Mouse (Mus musculus) neural tube, embryonic 12.5 days (tissue): ENCODE measurements at regions not wholly inside any gene's neighbourhood (a gene's known extent, or its start where the extent isn't known, plus 50 kb on each side); places are given as distances from the start of the nearest gene placed in this dataset.

Source experiments
- ATAC-seq: fragments of 200-750 bp; cut with Nextera tagmentation; 2 replicates; pipeline ENCODE4 v1.8.0; 2017; ENCODE audit warnings: low read depth, mild to moderate bottlenecking, moderate TSS enrichment, moderate library complexity; ENCODE audit not compliant: low FRiP score
- H3K27ac ChIP-seq: fragments of 300-500 bp; sonication (generic); 2 replicates; pipeline ENCODE4 v1.5.1; 2016
- H3K27me3 ChIP-seq: fragments of 300-500 bp; sonication (generic); replicated peaks from 2 replicates; pipeline ENCODE4 v1.6.1; 2016; ENCODE audit warnings: mild to moderate bottlenecking
- H3K36me3 ChIP-seq: fragments of 300-500 bp; sonication (generic); 2 replicates; pipeline ENCODE4 v1.6.1; 2016; ENCODE audit warnings: mild to moderate bottlenecking
- H3K4me1 ChIP-seq: fragments of 300-500 bp; sonication (generic); 2 replicates; pipeline ENCODE4 v1.6.1; 2016
- H3K4me2 ChIP-seq: fragments of 300-500 bp; sonication (generic); replicated peaks from 2 replicates; pipeline ENCODE4 v1.6.1; 2016; ENCODE audit warnings: mild to moderate bottlenecking
- H3K4me3 ChIP-seq: fragments of 300-500 bp; sonication (generic); 2 replicates; pipeline ENCODE4 v1.5.1; 2016
- H3K9ac ChIP-seq: fragments of 300-500 bp; sonication (generic); 2 replicates; pipeline ENCODE4 v1.6.1; 2016; ENCODE audit warnings: mild to moderate bottlenecking
- H3K9me3 ChIP-seq: fragments of 300-500 bp; sonication (generic); 2 replicates; pipeline ENCODE4 v1.6.1; 2016; ENCODE audit warnings: mild to moderate bottlenecking
- WGBS: fragments of 180-500 bp; shearing (Covaris S2); methylation state at CpG from one replicate; pipeline ENCODE4 v1.1.7; 2016; 5-methylcytosine and 5-hydroxymethylcytosine counted together

GRCm38 (mm10) chr13:71874986-71875385 lies 88.5 kb downstream of the Irx1 start:
- WGBS = 88% methylated on average over 5 of the region's 5 CpGs

DNA sequence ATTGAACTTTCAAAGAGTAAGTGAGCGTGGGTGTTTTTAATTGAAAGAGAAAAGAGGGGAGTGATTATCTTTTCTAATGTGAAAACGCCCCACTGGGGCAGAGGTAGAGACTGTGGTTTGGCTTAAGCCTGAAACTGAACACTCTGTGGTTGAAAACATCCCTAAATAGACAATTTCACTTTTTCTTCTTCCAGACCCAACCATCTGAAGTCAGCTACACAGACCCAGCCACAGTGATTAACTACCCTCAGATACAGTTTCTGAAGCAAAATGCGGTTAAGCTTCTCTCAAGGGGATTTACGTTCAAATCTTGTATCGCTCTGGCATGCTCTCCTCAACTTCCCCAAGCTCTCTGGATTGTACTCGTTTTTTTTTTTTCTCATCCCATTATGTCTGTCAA lies 94.8 kb downstream of the Irx1 start:
- no peak overlapping the region for H3K4me2 ChIP-seq
- no peak overlapping the region for H3K27ac ChIP-seq
- H3K36me3 ChIP-seq = no peaks in the 10 kb centered on the region
- no peak overlapping the region for H3K4me3 ChIP-seq
- H3K27me3 ChIP-seq = no peaks in the 10 kb centered on the region
- no peak for ATAC-seq
- no peak overlapping the region for H3K9ac ChIP-seq
- 78% methylated on average over 6 of the region's 6 CpGs for WGBS
- H3K4me1 ChIP-seq = no peaks in the 10 kb centered on the region
- no peaks in the 10 kb centered on the region for H3K9me3 ChIP-seq

More at GRCm38 (mm10) chr13:71874986-71875385, 88.5 kb downstream of the Irx1 start:
- ATAC-seq = no peak
- Histone ChIP-seq H3K4me2 (no peak overlapping the region), H3K9me3 (no peaks in the 10 kb centered on the region), H3K27me3 (no peaks in the 10 kb centered on the region), H3K9ac (no peak overlapping the region), H3K27ac (no peak overlapping the region), H3K4me1 (no peaks in the 10 kb centered on the region), H3K36me3 (no peaks in the 10 kb centered on the region), H3K4me3 (no peak overlapping the region)

GRCm38 (mm10) chr13:71853426-71854025 lies 110.0 kb downstream of the Irx1 start:
- Histone ChIP-seq H3K4me3 (no peak overlapping the region), H3K9me3 (no peaks in the 10 kb centered on the region), H3K27ac (no peak overlapping the region), H3K9ac (no peak overlapping the region), H3K4me2 (no peak overlapping the region), H3K36me3 (no peaks in the 10 kb centered on the region), H3K4me1 (no peaks in the 10 kb centered on the region), H3K27me3 (no peaks in the 10 kb centered on the region)
- ATAC-seq = no peak
- WGBS = 83% methylated on average over 7 of the region's 7 CpGs

- ATAC-seq = peak; percentile 79
These were observed 159.2 kb downstream of the Irx1 start for GRCm38 (mm10) chr13:71804032-71804958.

DNA sequence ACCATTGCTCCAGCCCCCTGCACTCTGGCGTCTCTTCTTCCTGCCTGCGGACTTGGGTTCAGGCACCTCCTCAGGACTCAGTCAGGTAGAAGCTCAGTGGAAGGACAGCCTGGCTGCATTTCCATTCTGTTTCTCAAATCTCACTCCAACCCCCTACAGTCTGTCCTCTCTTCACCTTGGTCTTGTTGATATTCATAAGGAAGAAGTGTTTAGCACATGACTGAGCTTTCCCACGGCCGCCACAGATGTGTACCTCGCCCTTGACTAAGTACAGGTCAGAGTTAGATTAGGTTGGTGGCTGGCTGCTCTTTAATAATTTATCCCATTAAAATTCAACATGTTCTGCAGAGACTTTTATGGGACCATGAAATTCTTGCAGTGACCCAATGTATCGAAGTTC lies 165.2 kb downstream of the Irx1 start:
- WGBS = 88% methylated on average over 6 of the region's 6 CpGs
- H3K4me2 ChIP-seq = no peak overlapping the region
- H3K9ac ChIP-seq = no peak overlapping the region
- H3K4me3 ChIP-seq = no peak overlapping the region
- no peaks in the 10 kb centered on the region for H3K9me3 ChIP-seq
- no peaks in the 10 kb centered on the region for H3K4me1 ChIP-seq
- no peak overlapping the region for H3K27ac ChIP-seq
- no peak for ATAC-seq
- no peaks in the 10 kb centered on the region for H3K27me3 ChIP-seq
- H3K36me3 ChIP-seq = no peaks in the 10 kb centered on the region

More at GRCm38 (mm10) chr13:71804032-71804958, 159.2 kb downstream of the Irx1 start:
- H3K4me3 ChIP-seq = no peak overlapping the region
- no peaks in the 10 kb centered on the region for H3K27me3 ChIP-seq
- H3K27ac ChIP-seq = no peak overlapping the region
- no peaks in the 10 kb centered on the region for H3K9me3 ChIP-seq
- 54% methylated on average over 16 of the region's 16 CpGs for WGBS
- peaks cover 6% of the 10 kb centered on the region; the same call in 1 of the 2 replicates for H3K4me1 ChIP-seq
- H3K9ac ChIP-seq = no peak overlapping the region
- no peaks in the 10 kb centered on the region for H3K36me3 ChIP-seq
- H3K4me2 ChIP-seq = no peak overlapping the region

DNA sequence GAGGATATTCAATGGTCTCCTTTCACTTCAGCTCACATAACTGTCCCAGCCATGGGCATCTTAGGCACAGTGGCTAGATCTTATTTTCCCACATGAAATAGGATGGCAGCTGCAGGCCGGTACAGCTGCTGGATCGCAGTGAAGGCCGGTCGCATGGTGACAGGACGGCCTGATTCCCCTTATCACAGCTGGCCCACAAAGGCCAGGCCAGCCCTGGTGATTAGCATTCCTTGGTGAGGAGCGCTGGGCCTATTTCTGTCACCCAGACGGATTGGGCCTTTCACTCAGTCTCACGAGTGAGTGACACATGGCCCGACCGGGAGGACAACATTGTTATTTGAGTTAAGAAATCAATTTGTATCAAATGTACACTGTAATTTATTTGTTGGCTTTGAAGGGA lies 178.8 kb downstream of the Irx1 start:
- H3K4me1 ChIP-seq = 0 out of 2 replicates have a peak, but pooled peaks cover 7% of the 10 kb centered on the region
- H3K9ac ChIP-seq = no peak overlapping the region
- WGBS = 54% methylated on average over 10 of the region's 10 CpGs
- no peak overlapping the region for H3K4me2 ChIP-seq
- H3K4me3 ChIP-seq = no peak overlapping the region
- ATAC-seq = no peak
- H3K9me3 ChIP-seq = no peaks in the 10 kb centered on the region
- H3K36me3 ChIP-seq = no peaks in the 10 kb centered on the region
- H3K27ac ChIP-seq = no peak overlapping the region
- no peaks in the 10 kb centered on the region for H3K27me3 ChIP-seq

GRCm38 (mm10) chr13:71747003-71747965 lies 216.2 kb downstream of the Irx1 start:
- no peak overlapping the region for H3K4me2 ChIP-seq
- H3K36me3 ChIP-seq = no peaks in the 10 kb centered on the region
- H3K4me3 ChIP-seq = no peak overlapping the region
- no peak for ATAC-seq
- H3K27ac ChIP-seq = no peak overlapping the region
- H3K9me3 ChIP-seq = no peaks in the 10 kb centered on the region
- H3K27me3 ChIP-seq = no peaks in the 10 kb centered on the region
- WGBS = 83% methylated on average over 11 of the region's 11 CpGs
- H3K4me1 ChIP-seq = no peaks in the 10 kb centered on the region
- no peak overlapping the region for H3K9ac ChIP-seq

DNA sequence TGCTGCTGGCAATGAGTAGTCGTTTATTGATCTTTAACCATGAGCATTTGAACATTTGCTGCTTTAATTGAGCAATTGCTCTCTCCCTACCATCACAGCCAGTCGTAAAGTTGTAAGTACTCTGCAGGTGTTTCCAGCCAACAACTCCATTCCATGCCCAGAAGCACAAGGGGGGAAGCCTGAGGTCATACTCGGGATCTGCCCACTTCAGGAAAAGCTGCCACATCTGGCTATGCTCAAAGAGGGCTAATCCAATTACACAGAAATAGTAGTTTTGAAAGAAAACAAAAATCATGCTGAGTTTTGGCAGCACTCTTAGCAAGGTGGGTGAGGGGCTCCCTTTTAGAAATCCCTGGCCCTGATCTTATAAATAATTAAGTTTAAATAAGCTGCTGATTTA lies 217.0 kb downstream of the Irx1 start:
- ATAC-seq = no peak
- Histone ChIP-seq H3K36me3 (no peaks in the 10 kb centered on the region), H3K4me1 (no peaks in the 10 kb centered on the region), H3K9me3 (no peaks in the 10 kb centered on the region), H3K27ac (no peak overlapping the region), H3K4me3 (no peak overlapping the region), H3K9ac (no peak overlapping the region), H3K27me3 (no peaks in the 10 kb centered on the region), H3K4me2 (no peak overlapping the region)
- 16% methylated on average over 3 of the region's 3 CpGs for WGBS

GRCm38 (mm10) chr13:71736821-71737345 lies 226.6 kb downstream of the Irx1 start:
- Histone ChIP-seq H3K9me3 (no peaks in the 10 kb centered on the region), H3K9ac (no peak overlapping the region), H3K36me3 (no peaks in the 10 kb centered on the region), H3K4me1 (no peaks in the 10 kb centered on the region), H3K4me3 (no peak overlapping the region), H3K27ac (no peak overlapping the region), H3K4me2 (no peak overlapping the region), H3K27me3 (0 out of 2 replicates have a peak, but pooled peaks cover 3% of the 10 kb centered on the region)
- ATAC-seq = no peak
- WGBS = 88% methylated on average over 8 of the region's 8 CpGs

DNA sequence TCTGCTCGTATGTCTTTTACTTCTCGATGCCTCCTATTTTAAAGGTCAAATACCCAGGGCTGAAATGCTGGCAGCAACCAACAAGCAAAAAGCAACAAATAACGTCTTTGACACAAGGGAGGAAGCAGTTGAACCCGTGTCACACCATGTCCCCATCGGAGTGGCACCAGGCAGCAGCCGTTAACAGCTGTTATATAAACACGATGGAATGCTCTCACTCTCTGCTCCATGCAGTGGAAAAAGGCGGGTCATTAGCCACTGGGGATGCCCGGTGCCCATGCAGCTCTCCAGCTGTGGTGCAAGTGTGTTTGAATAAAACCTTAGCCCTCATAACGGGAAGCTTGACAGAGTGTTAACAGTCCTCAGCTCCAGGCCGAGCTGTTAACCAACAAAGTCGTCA lies 229.3 kb downstream of the Irx1 start:
- H3K27ac ChIP-seq = no peak overlapping the region
- H3K4me1 ChIP-seq = no peaks in the 10 kb centered on the region
- H3K4me2 ChIP-seq = no peak overlapping the region
- H3K9ac ChIP-seq = no peak overlapping the region
- no peak overlapping the region for H3K4me3 ChIP-seq
- 0 out of 2 replicates have a peak, but pooled peaks cover 3% of the 10 kb centered on the region for H3K27me3 ChIP-seq
- no peaks in the 10 kb centered on the region for H3K36me3 ChIP-seq
- ATAC-seq = no peak
- 24% methylated on average over 12 of the region's 12 CpGs for WGBS
- H3K9me3 ChIP-seq = no peaks in the 10 kb centered on the region

DNA sequence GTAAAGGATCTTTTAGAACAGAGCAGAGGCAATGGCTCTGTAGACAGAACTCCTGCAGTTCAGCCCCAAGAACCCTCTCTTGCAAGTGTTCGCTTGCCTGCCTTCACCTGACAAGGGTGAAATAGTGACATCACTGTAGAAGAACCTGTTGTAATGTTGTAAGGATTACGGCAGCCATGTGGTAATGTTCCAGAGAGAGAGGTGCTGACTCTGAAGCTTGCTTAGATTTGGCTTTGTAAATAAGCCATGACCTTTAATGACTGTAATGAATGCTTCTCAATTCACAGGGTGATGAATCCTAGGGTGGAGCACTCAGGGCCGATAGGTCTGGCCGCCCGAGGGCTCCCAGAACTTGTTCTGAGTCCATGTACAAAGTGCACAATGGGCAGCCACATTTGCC lies 230.2 kb downstream of the Irx1 start:
- WGBS = 72% methylated on average over 5 of the region's 5 CpGs
- Histone ChIP-seq H3K4me1 (no peaks in the 10 kb centered on the region), H3K9ac (no peak overlapping the region), H3K9me3 (no peaks in the 10 kb centered on the region), H3K27ac (no peak overlapping the region), H3K27me3 (0 out of 2 replicates have a peak, but pooled peaks cover 3% of the 10 kb centered on the region), H3K4me2 (no peak overlapping the region), H3K4me3 (no peak overlapping the region), H3K36me3 (no peaks in the 10 kb centered on the region)
- ATAC-seq = no peak
